Mouse (Mus musculus): ENCODE measurements around the gene Nabp1. TPM values are rescaled to one million over a fixed set of nuclear protein-coding genes. Genes with fewer than 3 reads are reported as not detected.

The Nabp1 gene
- polyA plus RNA-seq, 2 experiments, result 4.4 to 4.8 TPM

GRCm38 (mm10) chr1:51458089-51458488 is 20.1 kb downstream of the Nabp1 start:
- TF ChIP-seq CTCF (IDR thresholded peaks at IDR 0.05; ENCODE audit: low read depth) (no peak), EP300 (IDR thresholded peaks at IDR 0.05; ENCODE audit: low read depth) (no peak)
- Histone ChIP-seq H3K4me2 (ENCODE audit: low read depth) (no peak overlapping the region), H3K27ac (no peak overlapping the region), H3K9me3 (ENCODE audit: control insufficient read depth, low read length) (no peaks in the 10 kb centered on the region), H3K4me1 (replicated peaks; ENCODE audit: control insufficient read depth in 2 of 2, insufficient read depth in 2 of 2, low read length in 1 of 2) (no peaks in the 10 kb centered on the region), H3K27me3 (ENCODE audit: control insufficient read depth, insufficient read depth, low read length) (no peaks in the 10 kb centered on the region), H3K4me3 (ENCODE audit: insufficient read depth in 1 of 2, low read depth in 2 of 2, low read length in 2 of 2) (no peak overlapping the region), H3K36me3 (replicated peaks; ENCODE audit: control insufficient read depth, insufficient read depth, low read depth) (no peaks in the 10 kb centered on the region), H3K9ac (replicated peaks) (no peak overlapping the region)
- no peak for DNase-seq (ENCODE audit: low read depth in 3 of 3, low spot score in 3 of 3)
- no peak for ATAC-seq (ENCODE audit: insufficient read depth)
- WGBS (ENCODE audit: insufficient replicate concordance), result 60% methylated on average over 6 of the region's 6 CpGs

DNA sequence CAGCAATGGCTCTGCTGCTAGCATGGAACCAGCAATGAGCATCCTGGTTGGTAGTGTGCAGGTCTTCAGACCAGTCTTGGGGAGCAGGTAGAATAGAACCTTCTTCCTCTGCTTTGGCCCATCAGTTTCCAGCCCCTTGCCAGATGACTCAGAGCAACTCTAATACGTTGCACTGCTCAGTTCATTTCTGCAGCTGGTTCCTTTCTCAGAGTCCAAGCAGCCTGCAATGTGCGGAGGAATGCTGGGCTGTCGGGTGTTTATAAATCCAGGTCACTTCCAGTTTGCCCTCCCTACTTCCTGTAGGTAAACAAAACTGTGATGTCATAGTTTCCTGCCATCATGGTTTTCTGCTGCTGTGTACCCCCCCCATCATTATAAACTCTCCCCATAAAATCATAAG is 21.0 kb downstream of the Nabp1 start:
- no peak overlapping the region for H3K27ac ChIP-seq
- no peak overlapping the region for H3K4me3 ChIP-seq (ENCODE audit: insufficient read depth in 1 of 2, low read depth in 2 of 2, low read length in 2 of 2)
- TF ChIP-seq CTCF (IDR thresholded peaks at IDR 0.05; ENCODE audit: low read depth) (no peak), EP300 (IDR thresholded peaks at IDR 0.05; ENCODE audit: low read depth) (no peak)
- H3K27me3 ChIP-seq (ENCODE audit: control insufficient read depth, insufficient read depth, low read length), result no peaks in the 10 kb centered on the region
- H3K9me3 ChIP-seq (ENCODE audit: control insufficient read depth, low read length), result no peaks in the 10 kb centered on the region
- H3K9ac ChIP-seq (replicated peaks), result no peak overlapping the region
- ATAC-seq (ENCODE audit: insufficient read depth), result no peak
- H3K4me2 ChIP-seq (ENCODE audit: low read depth), result no peak overlapping the region
- 49% methylated on average over 3 of the region's 3 CpGs for WGBS (ENCODE audit: insufficient replicate concordance)
- no peak for DNase-seq (ENCODE audit: low read depth in 3 of 3, low spot score in 3 of 3)
- H3K36me3 ChIP-seq (replicated peaks; ENCODE audit: control insufficient read depth, insufficient read depth, low read depth), result no peaks in the 10 kb centered on the region
- no peaks in the 10 kb centered on the region for H3K4me1 ChIP-seq (replicated peaks; ENCODE audit: control insufficient read depth in 2 of 2, insufficient read depth in 2 of 2, low read length in 1 of 2)

- Histone ChIP-seq H3K27me3 (ENCODE audit: control insufficient read depth, insufficient read depth, low read length) (no peaks in the 10 kb centered on the region), H3K36me3 (replicated peaks; ENCODE audit: control insufficient read depth, insufficient read depth, low read depth) (no peaks in the 10 kb centered on the region), H3K9ac (replicated peaks) (no peak overlapping the region), H3K4me1 (replicated peaks; ENCODE audit: control insufficient read depth in 2 of 2, insufficient read depth in 2 of 2, low read length in 1 of 2) (no peaks in the 10 kb centered on the region), H3K27ac (no peak overlapping the region), H3K9me3 (ENCODE audit: control insufficient read depth, low read length) (no peaks in the 10 kb centered on the region), H3K4me2 (ENCODE audit: low read depth) (no peak overlapping the region), H3K4me3 (ENCODE audit: insufficient read depth in 1 of 2, low read depth in 2 of 2, low read length in 2 of 2) (no peak overlapping the region)
- no peak for ATAC-seq (ENCODE audit: insufficient read depth)
- TF ChIP-seq CTCF (IDR thresholded peaks at IDR 0.05; ENCODE audit: low read depth) (no peak), EP300 (IDR thresholded peaks at IDR 0.05; ENCODE audit: low read depth) (no peak)
- 39% methylated on average over 2 of the region's 2 CpGs for WGBS (ENCODE audit: insufficient replicate concordance)
- DNase-seq (ENCODE audit: low read depth in 3 of 3, low spot score in 3 of 3), result no peak
These were observed 29.4 kb downstream of the Nabp1 start for GRCm38 (mm10) chr1:51448789-51449188.

DNA sequence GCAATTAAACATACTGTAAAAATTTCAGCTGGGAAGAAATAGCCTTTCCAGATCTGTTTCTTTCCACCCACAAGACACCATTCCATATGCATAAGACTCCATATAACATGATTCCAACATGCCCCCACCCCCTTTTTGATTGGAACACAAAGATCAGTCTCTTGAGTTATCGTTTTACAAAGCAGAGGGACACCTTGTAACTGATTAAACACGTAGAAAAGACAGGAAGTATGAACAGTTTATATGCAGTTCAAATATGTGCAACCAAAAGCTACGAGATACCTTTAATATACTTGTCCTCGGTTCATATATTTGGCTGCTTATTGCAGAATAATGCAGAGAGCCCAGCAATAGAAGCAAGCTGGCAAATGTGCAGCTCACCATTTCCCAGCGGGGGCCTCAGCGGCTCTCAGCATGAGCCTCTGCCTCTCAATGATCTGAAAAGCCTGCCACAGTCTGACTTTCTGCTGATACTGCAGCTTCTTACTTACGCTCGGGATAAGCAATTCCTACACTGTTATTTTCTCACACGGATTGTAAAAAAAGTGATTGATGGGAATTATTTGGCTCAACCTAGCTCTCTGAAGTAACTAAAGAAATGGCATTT is 32.3 kb downstream of the Nabp1 start:
- DNase-seq (ENCODE audit: low read depth in 3 of 3, low spot score in 3 of 3) (no peak), ATAC-seq (ENCODE audit: insufficient read depth) (no peak)
- H3K9ac ChIP-seq (replicated peaks), result no peak overlapping the region
- no peaks in the 10 kb centered on the region for H3K9me3 ChIP-seq (ENCODE audit: control insufficient read depth, low read length)
- 53% methylated on average over 9 of the region's 9 CpGs for WGBS (ENCODE audit: insufficient replicate concordance)
- TF ChIP-seq EP300 (IDR thresholded peaks at IDR 0.05; ENCODE audit: low read depth), result no peak
- no peak for TF ChIP-seq CTCF (IDR thresholded peaks at IDR 0.05; ENCODE audit: low read depth)
- no peaks in the 10 kb centered on the region for H3K36me3 ChIP-seq (replicated peaks; ENCODE audit: control insufficient read depth, insufficient read depth, low read depth)
- no peak overlapping the region for H3K4me2 ChIP-seq (ENCODE audit: low read depth)
- no peak overlapping the region for H3K27ac ChIP-seq
- H3K4me3 ChIP-seq (ENCODE audit: insufficient read depth in 1 of 2, low read depth in 2 of 2, low read length in 2 of 2), result no peak overlapping the region
- H3K4me1 ChIP-seq (replicated peaks; ENCODE audit: control insufficient read depth in 2 of 2, insufficient read depth in 2 of 2, low read length in 1 of 2), result no peaks in the 10 kb centered on the region
- no peaks in the 10 kb centered on the region for H3K27me3 ChIP-seq (ENCODE audit: control insufficient read depth, insufficient read depth, low read length)

DNA sequence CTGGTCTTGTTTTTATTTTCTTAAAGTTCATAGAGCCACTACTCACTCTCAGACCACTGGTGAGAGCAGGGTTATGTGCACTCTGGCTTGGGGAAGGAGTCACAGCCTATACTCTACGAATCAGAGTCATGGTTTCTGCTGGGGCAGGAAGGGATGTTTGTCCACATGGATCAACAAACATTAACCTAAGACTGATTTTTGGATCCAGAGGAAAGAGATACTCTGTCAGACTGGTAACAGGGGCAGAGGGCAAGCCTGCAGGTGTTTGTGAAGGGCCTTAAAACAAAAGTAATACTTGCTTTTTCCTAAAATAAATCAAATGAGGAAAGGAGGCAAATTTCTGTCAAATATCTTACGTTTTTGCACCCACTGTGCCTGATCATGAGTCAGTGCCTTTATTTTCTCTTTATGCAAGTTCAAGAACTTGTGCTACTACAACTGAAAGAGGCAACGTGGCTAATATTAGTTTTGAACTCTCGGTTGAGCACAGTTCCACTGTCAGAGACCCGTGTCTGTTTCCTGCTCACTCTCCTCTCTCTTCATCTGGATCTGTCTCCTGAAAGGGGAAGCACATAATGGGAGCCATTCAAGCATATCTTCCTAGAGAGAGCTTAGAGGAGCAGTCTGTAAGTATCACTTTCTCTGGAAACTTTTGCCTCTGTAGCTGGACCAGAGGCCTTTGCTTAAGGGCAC is 32.9 kb downstream of the Nabp1 start:
- H3K9me3 ChIP-seq (ENCODE audit: control insufficient read depth, low read length), result no peaks in the 10 kb centered on the region
- no peak overlapping the region for H3K4me3 ChIP-seq (ENCODE audit: insufficient read depth in 1 of 2, low read depth in 2 of 2, low read length in 2 of 2)
- H3K27ac ChIP-seq, result no peak overlapping the region
- no peaks in the 10 kb centered on the region for H3K27me3 ChIP-seq (ENCODE audit: control insufficient read depth, insufficient read depth, low read length)
- ATAC-seq (ENCODE audit: insufficient read depth) (no peak), DNase-seq (ENCODE audit: low read depth in 3 of 3, low spot score in 3 of 3) (no peak)
- TF ChIP-seq CTCF (IDR thresholded peaks at IDR 0.05; ENCODE audit: low read depth), result no peak
- TF ChIP-seq EP300 (IDR thresholded peaks at IDR 0.05; ENCODE audit: low read depth), result no peak
- H3K4me1 ChIP-seq (replicated peaks; ENCODE audit: control insufficient read depth in 2 of 2, insufficient read depth in 2 of 2, low read length in 1 of 2), result no peaks in the 10 kb centered on the region
- WGBS (ENCODE audit: insufficient replicate concordance), result 42% methylated on average over 5 of the region's 5 CpGs
- H3K36me3 ChIP-seq (replicated peaks; ENCODE audit: control insufficient read depth, insufficient read depth, low read depth), result no peaks in the 10 kb centered on the region
- H3K9ac ChIP-seq (replicated peaks), result no peak overlapping the region
- no peak overlapping the region for H3K4me2 ChIP-seq (ENCODE audit: low read depth)

Measured in liver, embryonic 14.5 days (tissue).